Mouse (Mus musculus): ENCODE measurements around the gene Emc9. TPM values are rescaled to one million over a fixed set of nuclear protein-coding genes. Genes with fewer than 3 reads are reported as not detected.

Gene Emc9
- polyA plus RNA-seq (2014; fragmentation: Illumina TruSeq; extraction: RNeasy Lipid Tissue Mini Kit (QIAGEN cat#74804)), result 2.7 TPM

DNA sequence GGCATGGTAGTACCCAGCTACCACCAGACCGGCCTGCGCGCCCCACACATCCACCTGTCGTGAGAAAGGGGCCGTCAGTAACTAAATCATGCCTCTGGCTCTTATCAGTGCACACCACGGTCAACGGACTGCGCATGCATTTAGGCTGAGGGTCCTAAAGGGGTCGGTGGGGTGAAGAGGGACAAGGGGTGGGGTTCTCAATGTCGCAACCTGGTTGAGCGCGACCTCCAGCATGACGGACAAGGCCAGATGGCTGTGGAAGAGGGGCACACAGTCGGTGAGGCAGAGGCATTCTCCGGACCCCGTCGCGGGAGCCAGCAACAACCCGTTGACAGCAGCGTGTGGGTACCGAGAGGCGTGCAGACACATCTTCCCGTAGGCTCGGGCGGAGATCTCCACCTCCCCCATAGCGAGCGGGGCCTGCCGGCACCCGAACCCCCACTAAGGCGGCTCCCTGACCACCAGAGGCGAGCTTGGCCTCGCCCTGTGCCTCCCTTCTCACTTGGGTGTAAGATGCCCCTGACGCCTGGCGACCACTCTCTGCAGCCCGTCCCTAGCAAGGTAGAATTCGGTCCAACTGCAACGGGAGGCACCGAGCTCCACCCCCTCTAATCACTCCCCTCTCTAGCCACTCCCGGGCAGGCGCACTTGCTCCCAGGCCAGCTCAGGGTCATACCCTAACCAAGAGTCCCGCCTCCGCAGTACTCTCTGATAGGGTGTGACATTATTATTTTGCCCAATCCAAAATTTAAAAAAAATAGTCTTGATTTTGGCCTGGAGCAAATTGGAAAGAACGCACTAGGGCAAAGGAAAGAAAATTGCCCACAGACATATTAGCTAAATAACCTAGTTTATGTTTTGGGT lies at the start of gene Emc9:
Gene Emc9 (minus strand): TSS at position 601 of the 864 bp plus-strand sequence.

DNA sequence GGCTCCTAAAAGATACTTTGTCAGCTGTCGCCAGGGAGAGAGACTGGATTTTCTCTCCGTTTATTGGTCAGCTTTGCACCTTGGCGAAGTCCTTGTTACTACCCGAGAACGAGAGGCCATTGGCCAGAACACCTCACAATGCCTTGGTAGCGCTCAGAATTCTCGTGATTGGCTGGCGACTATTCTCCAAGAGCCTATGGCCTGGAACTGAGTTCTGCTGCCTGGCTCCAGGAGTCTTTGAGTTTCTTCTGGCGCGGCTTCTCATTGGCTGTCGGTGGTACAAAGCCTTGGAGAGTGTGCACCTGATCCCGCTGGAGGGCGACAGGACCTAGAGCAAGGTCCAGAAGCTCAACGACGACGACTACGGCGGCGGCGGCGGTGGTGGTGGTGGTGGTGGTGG lies 32.7 kb upstream of the Emc9 start, which contains the start of gene Rec8:
Gene Rec8 (plus strand): TSS at position 216 of the 400 bp plus-strand sequence.

DNA sequence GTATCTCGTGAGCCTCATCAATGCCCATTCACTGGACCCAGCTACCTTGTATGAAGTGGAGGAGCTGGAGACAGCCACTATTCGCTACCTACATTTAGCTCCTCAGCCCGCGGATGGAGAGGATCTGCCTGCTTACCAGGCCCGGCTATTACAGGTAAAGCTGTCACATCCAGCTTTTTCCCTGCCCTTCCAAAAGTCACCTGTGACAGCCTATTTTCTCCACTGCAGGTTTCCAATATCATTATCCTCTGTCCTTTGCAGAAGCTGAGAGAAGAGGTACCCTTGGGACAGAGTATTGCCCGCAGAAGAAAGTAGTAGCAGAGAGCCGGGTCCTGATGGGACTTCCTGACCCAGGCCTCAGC lies 18.1 kb upstream of the Emc9 start, which contains the start of gene Irf9:
Gene Irf9 (plus strand): TSS at position 301 of the 362 bp plus-strand sequence.

DNA sequence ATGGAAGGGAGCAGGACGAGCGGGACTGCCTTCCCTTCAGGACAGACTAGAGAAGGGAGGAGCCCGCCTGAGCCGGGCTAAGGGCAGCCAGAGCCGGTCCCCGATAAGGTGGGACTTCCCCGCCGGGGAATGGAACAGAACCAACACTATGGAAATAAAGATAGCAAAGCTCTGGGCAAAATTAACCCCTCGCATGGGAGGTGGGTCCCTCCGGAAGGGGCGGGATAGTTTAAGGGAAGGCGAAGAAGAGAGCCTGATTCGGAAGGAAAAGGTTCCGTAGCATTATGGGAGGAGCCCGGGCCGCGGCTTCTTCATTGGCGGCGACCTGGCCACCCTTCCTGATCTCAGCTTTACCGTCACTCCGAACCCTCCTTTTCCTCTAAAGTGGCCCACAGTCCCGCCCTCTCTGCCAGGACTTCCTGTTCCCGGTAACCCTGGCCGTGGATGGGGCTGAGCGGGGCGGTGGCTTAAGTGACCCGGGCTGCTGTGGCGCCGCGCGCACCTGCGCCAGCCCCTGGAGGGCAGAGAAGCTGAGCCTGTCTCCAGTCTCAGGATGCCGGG lies 6.3 kb upstream of the Emc9 start, which contains the start of gene Rnf31:
Gene Rnf31 (plus strand): TSS at position 378 of the 561 bp plus-strand sequence.

DNA sequence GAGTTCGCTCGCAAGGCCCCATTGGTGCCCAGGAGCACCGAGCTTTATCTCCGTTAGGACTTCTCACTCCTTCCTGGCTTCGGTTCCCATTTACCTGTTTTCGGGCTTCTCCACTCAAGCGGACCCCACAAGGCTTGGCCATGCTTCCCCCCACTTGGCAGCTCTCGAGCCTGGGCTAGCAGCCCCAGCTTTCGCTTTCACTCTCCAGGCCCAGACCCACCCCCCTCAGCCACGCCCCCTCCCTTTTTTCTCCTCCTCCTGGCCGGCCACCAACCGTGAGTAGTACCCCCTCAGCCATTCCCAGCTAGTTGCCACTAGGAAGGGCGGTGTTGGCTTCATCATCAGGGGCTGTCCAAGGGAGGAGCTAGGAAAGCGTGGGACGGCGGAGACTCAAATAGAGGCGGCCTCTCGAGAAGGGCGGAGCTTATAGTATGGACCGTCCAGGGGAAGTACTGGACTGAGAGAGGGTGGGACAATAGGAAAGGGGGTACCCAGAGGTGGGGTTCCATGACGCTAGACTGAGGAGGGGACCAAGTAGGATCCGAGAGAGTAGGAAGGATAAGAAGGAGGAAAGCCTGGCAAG lies 5.7 kb upstream of the Emc9 start, which contains the start of gene Psme2:
Gene Psme2 (minus strand): TSS at position 366 of the 583 bp plus-strand sequence.

DNA sequence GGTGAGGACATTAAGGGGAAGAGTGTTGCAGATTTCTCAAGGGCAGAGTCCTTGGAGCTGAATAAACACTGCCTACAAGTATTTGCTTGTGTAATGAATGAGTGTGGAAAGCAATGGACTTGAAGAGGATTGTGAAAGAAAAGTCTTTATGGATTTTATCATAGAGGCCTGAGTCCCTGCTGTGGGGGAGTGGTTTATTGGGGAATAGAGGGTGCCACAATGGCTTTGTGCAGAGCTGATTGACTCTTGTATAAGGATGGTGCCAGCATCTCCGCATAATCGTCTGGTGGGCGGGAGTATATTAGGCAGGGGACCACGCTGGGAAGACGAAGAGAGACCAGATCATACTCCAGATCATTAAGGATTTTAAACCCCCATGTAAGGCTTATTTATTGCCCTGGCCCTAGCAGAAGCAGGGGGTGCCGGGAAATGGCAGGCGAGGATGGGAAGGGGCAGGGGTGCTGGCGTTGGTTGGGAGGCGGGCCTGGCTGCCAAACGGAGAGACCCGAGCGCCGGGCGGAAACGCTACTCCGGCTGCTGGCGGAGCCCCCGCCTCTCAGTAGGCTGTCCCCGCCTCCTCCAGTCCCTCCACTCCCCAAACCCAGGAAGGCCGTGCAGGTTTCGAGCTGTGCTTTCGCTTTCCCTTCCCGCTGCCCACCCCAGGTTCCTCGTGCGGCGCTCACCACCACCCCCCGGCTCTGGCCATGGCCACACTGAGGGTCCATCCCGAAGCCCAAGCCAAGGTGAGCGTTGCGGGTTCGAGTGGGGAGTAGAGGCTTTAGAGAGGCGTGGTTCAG lies 7.0 kb downstream of the Emc9 start, which contains the start of gene Psme1:
Gene Psme1 (plus strand): TSS at position 253 of the 797 bp plus-strand sequence.

DNA sequence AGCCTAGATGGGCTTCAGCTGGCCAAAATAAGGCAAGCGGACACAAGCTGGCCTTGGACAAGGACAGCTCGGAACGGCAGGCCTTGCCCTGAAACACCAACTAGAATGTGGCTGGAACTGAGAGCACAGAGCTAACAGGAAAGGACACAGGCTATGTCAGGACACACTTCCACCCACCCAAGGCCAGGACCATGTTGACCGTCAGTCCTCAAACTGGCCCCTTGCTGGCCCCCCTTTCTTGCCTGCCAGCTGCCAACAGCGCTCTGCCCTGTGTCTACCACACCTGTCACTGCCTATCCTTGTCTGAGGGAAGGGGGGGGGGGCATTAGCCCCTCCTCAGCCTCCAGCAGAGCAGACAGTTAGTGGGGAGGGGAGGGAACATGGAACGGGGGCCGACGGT lies 9.8 kb downstream of the Emc9 start, which contains the start of gene Fitm1:
Gene Fitm1 (plus strand): TSS at position 316 of the 400 bp plus-strand sequence.

DNA sequence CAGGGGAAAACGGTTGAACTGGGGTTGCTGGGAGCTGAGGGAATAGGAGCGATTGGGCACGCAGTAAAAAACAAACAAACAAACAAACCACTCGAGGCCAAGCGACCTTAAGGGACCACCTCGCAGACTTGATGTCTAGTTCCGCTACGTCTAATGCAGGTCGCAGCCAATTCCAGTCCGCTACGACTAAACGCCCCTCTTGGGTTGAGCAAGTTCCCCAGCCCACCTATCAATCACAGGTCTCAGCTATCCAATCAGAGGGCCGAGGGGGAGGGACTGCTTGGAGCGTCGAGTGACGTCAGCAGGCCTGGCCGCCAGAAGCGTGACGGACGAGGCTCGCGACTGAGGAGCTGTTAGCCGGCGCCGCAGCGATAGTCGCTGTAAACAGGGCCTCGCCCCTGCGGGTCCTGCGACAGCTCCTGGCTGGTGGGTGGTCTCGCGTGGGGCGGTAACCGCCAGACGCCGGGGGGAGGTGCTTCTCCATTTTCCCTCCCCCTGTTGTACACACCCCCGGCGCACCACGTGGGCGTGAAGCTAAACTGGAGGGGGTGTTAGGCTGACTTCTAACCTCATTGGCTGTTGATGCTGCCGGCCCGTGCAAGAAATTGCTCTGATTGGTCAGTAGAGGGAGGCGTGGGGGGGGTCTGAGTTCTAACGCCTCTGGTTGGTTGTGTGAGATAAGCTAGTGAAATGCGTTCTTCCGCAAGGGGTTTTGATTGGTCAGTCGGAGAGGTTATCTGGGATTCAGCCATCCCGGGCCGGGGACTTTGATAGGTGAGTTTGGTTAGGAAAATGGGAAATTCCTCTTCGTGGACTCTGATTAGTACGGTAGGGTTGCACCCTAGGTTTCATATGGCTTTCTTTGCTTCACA lies 24.7 kb downstream of the Emc9 start, which contains the start of gene A730061H03Rik:
Gene A730061H03Rik (minus strand): TSS at position 205 of the 872 bp plus-strand sequence.

DNA sequence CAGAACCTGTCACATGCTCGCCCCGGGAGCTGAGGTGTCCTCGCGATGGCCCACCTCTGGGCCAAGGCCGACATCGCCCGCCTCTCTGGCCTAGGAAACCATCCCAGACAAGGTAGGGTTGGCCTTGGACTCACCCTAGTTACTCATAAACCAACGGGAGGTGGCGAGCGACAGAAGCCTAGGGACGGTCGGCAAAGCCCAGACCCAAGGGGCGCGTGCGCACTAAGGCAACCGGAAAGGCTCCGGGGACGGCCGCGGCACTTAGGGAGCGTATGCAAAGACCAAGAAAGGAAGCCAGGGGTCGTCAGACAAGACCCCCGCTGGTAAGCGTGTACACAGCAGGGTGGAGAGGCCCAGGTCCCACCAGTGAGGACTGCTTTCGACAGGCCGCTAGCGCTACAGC lies 25.3 kb downstream of the Emc9 start, which contains the start of gene Dcaf11:
Gene Dcaf11 (plus strand): TSS at position 208 of the 403 bp plus-strand sequence.

DNA sequence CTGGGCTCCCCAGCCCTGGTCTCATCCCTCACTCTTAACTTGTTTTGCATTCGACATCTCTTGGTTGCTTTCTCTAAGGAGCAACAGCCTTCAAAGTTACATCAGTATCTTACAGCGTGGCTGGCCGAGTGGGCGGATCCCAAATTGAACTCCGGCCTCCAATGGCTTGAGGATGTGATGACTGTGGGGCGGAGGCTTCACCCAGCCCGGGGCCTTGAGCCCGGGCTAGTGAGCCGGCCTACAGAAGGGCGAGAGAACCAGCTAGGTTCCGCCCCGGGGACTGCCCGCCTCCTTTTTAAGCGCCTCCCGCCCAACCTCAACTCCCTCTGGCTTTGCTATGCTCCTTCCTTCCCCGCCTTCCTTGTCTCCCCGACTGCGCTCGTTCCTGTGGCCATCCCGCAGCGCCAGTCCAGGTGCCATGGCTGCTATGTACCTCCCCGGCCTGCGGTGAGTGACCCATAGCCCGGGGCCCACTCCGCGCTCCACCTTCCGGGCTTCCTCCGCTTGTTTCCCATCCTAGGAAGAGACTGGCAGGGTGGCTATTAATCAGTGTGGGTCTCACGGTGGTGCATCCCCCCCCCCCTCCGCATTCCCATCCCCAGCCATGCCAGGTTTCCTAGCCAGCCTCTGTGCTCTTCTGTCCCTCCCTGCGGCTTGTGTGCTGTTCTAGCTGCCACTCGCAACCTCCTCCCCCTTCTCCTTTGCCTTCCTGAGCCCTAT lies 44.9 kb downstream of the Emc9 start, which contains the start of gene Pck2:
Gene Pck2 (plus strand): TSS at position 200 of the 720 bp plus-strand sequence.

Other genes with a start within 250 kb of the Emc9 start
- gene Dhrs4, start 106.5 kb downstream of the Emc9 start, polyA plus RNA-seq (2014; fragmentation: Illumina TruSeq; extraction: RNeasy Lipid Tissue Mini Kit (QIAGEN cat#74804)), result 25.6 TPM
- gene Carmil3, start 94.7 kb downstream of the Emc9 start, polyA plus RNA-seq (2014; fragmentation: Illumina TruSeq; extraction: RNeasy Lipid Tissue Mini Kit (QIAGEN cat#74804)), result 0.17 TPM
- gene Cpne6, start 74.9 kb downstream of the Emc9 start, polyA plus RNA-seq (2014; fragmentation: Illumina TruSeq; extraction: RNeasy Lipid Tissue Mini Kit (QIAGEN cat#74804)), result not detected
- gene Nrl, start 60.3 kb downstream of the Emc9 start, polyA plus RNA-seq (2014; fragmentation: Illumina TruSeq; extraction: RNeasy Lipid Tissue Mini Kit (QIAGEN cat#74804)), result not detected
- 10.0 TPM for gene Pck2, start 45.0 kb downstream of the Emc9 start, polyA plus RNA-seq (2014; fragmentation: Illumina TruSeq; extraction: RNeasy Lipid Tissue Mini Kit (QIAGEN cat#74804))
- gene Dcaf11, start 25.3 kb downstream of the Emc9 start, polyA plus RNA-seq (2014; fragmentation: Illumina TruSeq; extraction: RNeasy Lipid Tissue Mini Kit (QIAGEN cat#74804)), result 8.8 TPM
- not detected for gene A730061H03Rik, start 24.9 kb downstream of the Emc9 start, polyA plus RNA-seq (2014; fragmentation: Illumina TruSeq; extraction: RNeasy Lipid Tissue Mini Kit (QIAGEN cat#74804))
- not detected for gene Fitm1, start 9.7 kb downstream of the Emc9 start, polyA plus RNA-seq (2014; fragmentation: Illumina TruSeq; extraction: RNeasy Lipid Tissue Mini Kit (QIAGEN cat#74804))
- 115 TPM for gene Psme1, start 7.2 kb downstream of the Emc9 start, polyA plus RNA-seq (2014; fragmentation: Illumina TruSeq; extraction: RNeasy Lipid Tissue Mini Kit (QIAGEN cat#74804))
- gene Psme2, start 5.8 kb upstream of the Emc9 start, polyA plus RNA-seq (2014; fragmentation: Illumina TruSeq; extraction: RNeasy Lipid Tissue Mini Kit (QIAGEN cat#74804)), result 87.7 TPM
- 2.5 TPM for gene Rnf31, start 6.4 kb upstream of the Emc9 start, polyA plus RNA-seq (2014; fragmentation: Illumina TruSeq; extraction: RNeasy Lipid Tissue Mini Kit (QIAGEN cat#74804))
- gene Irf9, start 18.3 kb upstream of the Emc9 start, polyA plus RNA-seq (2014; fragmentation: Illumina TruSeq; extraction: RNeasy Lipid Tissue Mini Kit (QIAGEN cat#74804)), result 37.8 TPM
- gene Rec8, start 32.7 kb upstream of the Emc9 start, polyA plus RNA-seq (2014; fragmentation: Illumina TruSeq; extraction: RNeasy Lipid Tissue Mini Kit (QIAGEN cat#74804)), result 0.77 TPM
- 11.5 TPM for gene Ipo4, start 50.7 kb upstream of the Emc9 start, polyA plus RNA-seq (2014; fragmentation: Illumina TruSeq; extraction: RNeasy Lipid Tissue Mini Kit (QIAGEN cat#74804))
- 0.60 TPM for gene Gm49378, start 52.6 kb upstream of the Emc9 start, polyA plus RNA-seq (2014; fragmentation: Illumina TruSeq; extraction: RNeasy Lipid Tissue Mini Kit (QIAGEN cat#74804))
- 44.3 TPM for gene Tm9sf1, start 58.5 kb upstream of the Emc9 start, polyA plus RNA-seq (2014; fragmentation: Illumina TruSeq; extraction: RNeasy Lipid Tissue Mini Kit (QIAGEN cat#74804))
- not detected for gene Tssk4, start 64.9 kb upstream of the Emc9 start, polyA plus RNA-seq (2014; fragmentation: Illumina TruSeq; extraction: RNeasy Lipid Tissue Mini Kit (QIAGEN cat#74804))
- 13.6 TPM for gene Mdp1, start 75.2 kb upstream of the Emc9 start, polyA plus RNA-seq (2014; fragmentation: Illumina TruSeq; extraction: RNeasy Lipid Tissue Mini Kit (QIAGEN cat#74804))
- 28.1 TPM for gene Gmpr2, start 86.6 kb upstream of the Emc9 start, polyA plus RNA-seq (2014; fragmentation: Illumina TruSeq; extraction: RNeasy Lipid Tissue Mini Kit (QIAGEN cat#74804))
- gene Nedd8, start 86.8 kb upstream of the Emc9 start, polyA plus RNA-seq (2014; fragmentation: Illumina TruSeq; extraction: RNeasy Lipid Tissue Mini Kit (QIAGEN cat#74804)), result 46.6 TPM
- 11.2 TPM for gene Tinf2, start 96.5 kb upstream of the Emc9 start, polyA plus RNA-seq (2014; fragmentation: Illumina TruSeq; extraction: RNeasy Lipid Tissue Mini Kit (QIAGEN cat#74804))
- gene Tgm1, start 128.6 kb upstream of the Emc9 start, polyA plus RNA-seq (2014; fragmentation: Illumina TruSeq; extraction: RNeasy Lipid Tissue Mini Kit (QIAGEN cat#74804)), result not detected
- gene Rabggta, start 137.0 kb upstream of the Emc9 start, polyA plus RNA-seq (2014; fragmentation: Illumina TruSeq; extraction: RNeasy Lipid Tissue Mini Kit (QIAGEN cat#74804)), result 0.40 TPM
- gene Dhrs1, start 160.4 kb upstream of the Emc9 start, polyA plus RNA-seq (2014; fragmentation: Illumina TruSeq; extraction: RNeasy Lipid Tissue Mini Kit (QIAGEN cat#74804)), result 8.2 TPM
- gene Nop9, start 160.4 kb upstream of the Emc9 start, polyA plus RNA-seq (2014; fragmentation: Illumina TruSeq; extraction: RNeasy Lipid Tissue Mini Kit (QIAGEN cat#74804)), result 6.1 TPM
- gene Cideb, start 173.2 kb upstream of the Emc9 start, polyA plus RNA-seq (2014; fragmentation: Illumina TruSeq; extraction: RNeasy Lipid Tissue Mini Kit (QIAGEN cat#74804)), result not detected
- gene Ltb4r2, start 176.1 kb upstream of the Emc9 start, polyA plus RNA-seq (2014; fragmentation: Illumina TruSeq; extraction: RNeasy Lipid Tissue Mini Kit (QIAGEN cat#74804)), result not detected
- gene Ltb4r1, start 180.7 kb upstream of the Emc9 start, polyA plus RNA-seq (2014; fragmentation: Illumina TruSeq; extraction: RNeasy Lipid Tissue Mini Kit (QIAGEN cat#74804)), result not detected
- not detected for gene Adcy4, start 198.8 kb upstream of the Emc9 start, polyA plus RNA-seq (2014; fragmentation: Illumina TruSeq; extraction: RNeasy Lipid Tissue Mini Kit (QIAGEN cat#74804))
- gene Ripk3, start 203.6 kb upstream of the Emc9 start, polyA plus RNA-seq (2014; fragmentation: Illumina TruSeq; extraction: RNeasy Lipid Tissue Mini Kit (QIAGEN cat#74804)), result not detected
- 3.0 TPM for gene Nfatc4, start 237.8 kb upstream of the Emc9 start, polyA plus RNA-seq (2014; fragmentation: Illumina TruSeq; extraction: RNeasy Lipid Tissue Mini Kit (QIAGEN cat#74804))

Data from ovary, adult 10 weeks (tissue).